Mouse (Mus musculus) monocyte, adult 5-6 weeks (primary cell): ENCODE measurements around the gene Angptl3. TPM values are rescaled to one million over a fixed set of nuclear protein-coding genes. Genes with fewer than 3 reads are reported as not detected.

Source experiments
- ATAC-seq: fragments of 153-309, 156-312 bp; replicated peaks from 2 replicates; pipeline ENCODE4 v1.8.0; 2017; ENCODE audit warnings: mild to moderate bottlenecking; ENCODE audit not compliant: low TSS enrichment, insufficient number of reproducible peaks, severe bottlenecking, poor library complexity, low FRiP score
- total RNA-seq: library from RNA; stranded (forward); fragments of 200-1000, 200-491, 200-594 nt; gene quantifications from 3 replicates; pipeline ENCODE4 v1.2.3, GENCODE M21; 2017

Angptl3 gene
- total RNA-seq = 0.19 to 2.2 TPM in 2 of 3 replicates, not detected in the other

- ATAC-seq = no peak
Measured at GRCm38 (mm10) chr4:99030686-99031085, at the start of gene Angptl3. Gene Angptl3, plus strand, starts transcription at chr4:99030954.

- no peak for ATAC-seq
Measured at GRCm38 (mm10) chr4:98984701-98985100, 46.1 kb upstream of the Angptl3 start.

GRCm38 (mm10) chr4:98993491-98993890 is 37.3 kb upstream of the Angptl3 start:
- ATAC-seq = no peak

GRCm38 (mm10) chr4:99005574-99005973 is 25.2 kb upstream of the Angptl3 start:
- ATAC-seq = no peak

GRCm38 (mm10) chr4:99006319-99006718 is 24.4 kb upstream of the Angptl3 start:
- ATAC-seq = no peak

- no peak for ATAC-seq
Measured at GRCm38 (mm10) chr4:99011039-99011438, 19.7 kb upstream of the Angptl3 start.

GRCm38 (mm10) chr4:99022221-99022620 is 8.5 kb upstream of the Angptl3 start:
- no peak for ATAC-seq

GRCm38 (mm10) chr4:99028377-99028776 is 2.4 kb upstream of the Angptl3 start:
- no peak for ATAC-seq

GRCm38 (mm10) chr4:99032921-99033320 is 2.2 kb downstream of the Angptl3 start:
- peak; percentile 71; the same call in 1 of the 2 replicates for ATAC-seq

- ATAC-seq = no peak
Measured at GRCm38 (mm10) chr4:99044854-99045253, 14.1 kb downstream of the Angptl3 start.

- no peak for ATAC-seq
Measured at GRCm38 (mm10) chr4:99046471-99046870, 15.7 kb downstream of the Angptl3 start.

GRCm38 (mm10) chr4:99048581-99048980 is 17.8 kb downstream of the Angptl3 start:
- no peak for ATAC-seq

GRCm38 (mm10) chr4:99064524-99064923 is 33.8 kb downstream of the Angptl3 start:
- ATAC-seq = no peak

- ATAC-seq = no peak
Measured at GRCm38 (mm10) chr4:99068806-99069205, 38.1 kb downstream of the Angptl3 start.

- no peak for ATAC-seq
Measured at GRCm38 (mm10) chr4:99078005-99078404, 47.3 kb downstream of the Angptl3 start.

- ATAC-seq = no peak
Measured at GRCm38 (mm10) chr4:99081169-99081568, 50.4 kb downstream of the Angptl3 start.

- ATAC-seq = no peak
Measured at GRCm38 (mm10) chr4:99083862-99084261, 53.1 kb downstream of the Angptl3 start.

- no peak for ATAC-seq
Measured at GRCm38 (mm10) chr4:99087760-99088485, 57.2 kb downstream of the Angptl3 start.

- ATAC-seq = no peak
Measured at GRCm38 (mm10) chr4:99091151-99091701, 60.5 kb downstream of the Angptl3 start.

GRCm38 (mm10) chr4:99091777-99092176 is 61.0 kb downstream of the Angptl3 start:
- ATAC-seq = no peak
